In genomic region chr8:121089631-121090380, GRCm38 (mm10) we compare ENCODE assay signal across 10 mouse cellular contexts. TPM values are rescaled to one million over a fixed set of nuclear protein-coding genes. Genes with fewer than 3 reads are reported as not detected.
A peak's percentile ranks its signal among the peaks of the same experiment; 100 is the strongest.
DNase-seq lines count a peak whose midpoint lies in the region; ATAC-seq and TF ChIP-seq lines count a peak whose summit lies in the region.
"Had no signal": no experiment of that assay in that cellular context is flagged by ENCODE, and none has a peak within 500 bp of the region (broad histone marks: within the 10 kb centered on the region; RNA-seq: fewer than 3 reads in every experiment).

No protein-coding gene starts in this region.

- TF ChIP-seq CTCF in lung, embryonic 14.5 days (IDR thresholded peaks at IDR 0.05; ENCODE audit: low read depth), result no peak

- peaks cover 61% of the 10 kb centered on the region for H3K27me3 ChIP-seq in lung, embryonic 14.5 days (ENCODE audit: insufficient read depth, low read length)
- H3K27me3 ChIP-seq in embryonic facial prominence, embryonic 13.5 days, result peaks cover 95% of the 10 kb centered on the region
- H3K27me3 ChIP-seq in limb, embryonic 12.5 days, result peaks cover 95% of the 10 kb centered on the region
- peaks cover 17% of the 10 kb centered on the region for H3K27me3 ChIP-seq in stomach, embryonic 14.5 days (ENCODE audit: control insufficient read depth, insufficient read depth, low read length)

- peaks cover 8% of the 10 kb centered on the region for H3K4me1 ChIP-seq in lung, embryonic 14.5 days (ENCODE audit: insufficient read depth)
- H3K4me1 ChIP-seq in embryonic facial prominence, embryonic 13.5 days, result peaks cover 24% of the 10 kb centered on the region
- peaks cover 7% of the 10 kb centered on the region for H3K4me1 ChIP-seq in limb, embryonic 12.5 days (replicated peaks)
- peaks cover 13% of the 10 kb centered on the region for H3K4me1 ChIP-seq in stomach, embryonic 14.5 days (ENCODE audit: control insufficient read depth, insufficient read depth, low read length)
- H3K4me1 ChIP-seq: liver, embryonic 15.5 days had no signal

- H3K4me2 ChIP-seq in lung, embryonic 14.5 days, result peak overlapping the region; percentile 84
- peak overlapping the region; percentile 39 for H3K4me2 ChIP-seq in embryonic facial prominence, embryonic 13.5 days
- H3K4me2 ChIP-seq in limb, embryonic 12.5 days, result peak overlapping the region; percentile 8; the same call in 1 of the 2 replicates
- H3K4me2 ChIP-seq in stomach, embryonic 14.5 days (replicated peaks; ENCODE audit: low read depth, low read length), result peak overlapping the region; percentile 78
- H3K4me2 ChIP-seq: liver, embryonic 15.5 days had no signal

- H3K4me3 ChIP-seq in lung, embryonic 14.5 days (ENCODE audit: low read depth, low read length), result peak overlapping the region; percentile 76
- peak overlapping the region; percentile 56 for H3K4me3 ChIP-seq in embryonic facial prominence, embryonic 13.5 days
- H3K4me3 ChIP-seq in limb, embryonic 12.5 days (replicated peaks), result 0 out of 2 replicates have a peak overlapping the region, but pooled peaks have one; percentile 3
- H3K4me3 ChIP-seq in stomach, embryonic 14.5 days (ENCODE audit: low read depth, low read length), result peak overlapping the region; percentile 69
- H3K4me3 ChIP-seq: liver, embryonic 15.5 days had no signal

- H3K36me3 ChIP-seq in lung, embryonic 14.5 days (ENCODE audit: insufficient read depth), result peaks cover 44% of the 10 kb centered on the region
- H3K36me3 ChIP-seq in embryonic facial prominence, embryonic 13.5 days, result no peaks in the 10 kb centered on the region
- no peaks in the 10 kb centered on the region for H3K36me3 ChIP-seq in limb, embryonic 12.5 days
- peaks cover 8% of the 10 kb centered on the region; the same call in 1 of the 2 replicates for H3K36me3 ChIP-seq in stomach, embryonic 14.5 days (ENCODE audit: control insufficient read depth, insufficient read depth, low read length)
- H3K36me3 ChIP-seq: liver, embryonic 15.5 days had no signal

- peak overlapping the region; percentile 82 for H3K27ac ChIP-seq in lung, embryonic 14.5 days (ENCODE audit: low read depth)
- H3K27ac ChIP-seq in embryonic facial prominence, embryonic 13.5 days, result no peak overlapping the region
- H3K27ac ChIP-seq in limb, embryonic 12.5 days, result no peak overlapping the region
- peak overlapping the region; percentile 75 for H3K27ac ChIP-seq in stomach, embryonic 14.5 days (ENCODE audit: low read length)
- H3K27ac ChIP-seq: liver, embryonic 15.5 days had no signal

- DNase-seq in lung, embryonic 14.5 days, result peak; percentile 52
- no peak for DNase-seq in lung, postnatal 25 days (ENCODE audit: low spot score)
- DNase-seq in thymus, postnatal 14 days, result no peak
- DNase-seq in T-cell, adult 2 months (ENCODE audit: low spot score), result no peak
- DNase-seq: kidney, adult 11 months; layer of hippocampus, adult 9-11 months had no signal

- no peaks in the 10 kb centered on the region for H3K9me3 ChIP-seq in lung, embryonic 14.5 days (ENCODE audit: low read depth, low read length)
- no peaks in the 10 kb centered on the region for H3K9me3 ChIP-seq in embryonic facial prominence, embryonic 13.5 days
- no peaks in the 10 kb centered on the region for H3K9me3 ChIP-seq in limb, embryonic 12.5 days
- no peaks in the 10 kb centered on the region for H3K9me3 ChIP-seq in stomach, embryonic 14.5 days (ENCODE audit: control insufficient read depth, low read depth, low read length)
- H3K9me3 ChIP-seq: liver, embryonic 15.5 days had no signal

- WGBS in lung, embryonic 14.5 days, result 10% methylated on average over 32 of the region's 32 CpGs
- 4% methylated on average over 32 of the region's 32 CpGs for WGBS in embryonic facial prominence, embryonic 13.5 days
- 5% methylated on average over 32 of the region's 32 CpGs for WGBS in limb, embryonic 12.5 days
- WGBS in stomach, embryonic 14.5 days, result 9% methylated on average over 32 of the region's 32 CpGs

- H3K9ac ChIP-seq in lung, embryonic 14.5 days, result peak overlapping the region; percentile 87
- H3K9ac ChIP-seq in embryonic facial prominence, embryonic 13.5 days, result peak overlapping the region; percentile 54
- no peak overlapping the region for H3K9ac ChIP-seq in limb, embryonic 12.5 days (replicated peaks)
- peak overlapping the region; percentile 92 for H3K9ac ChIP-seq in stomach, embryonic 14.5 days (replicated peaks; ENCODE audit: low read depth, low read length)
- H3K9ac ChIP-seq: liver, embryonic 15.5 days had no signal

- ATAC-seq in lung, embryonic 14.5 days (ENCODE audit: insufficient read depth), result no peak
- ATAC-seq in embryonic facial prominence, embryonic 13.5 days (ENCODE audit: insufficient number of reproducible peaks, insufficient read depth, low FRiP score, low TSS enrichment, low read depth), result no peak
- no peak for ATAC-seq in limb, embryonic 12.5 days (ENCODE audit: insufficient number of reproducible peaks, insufficient read depth, low FRiP score, low TSS enrichment, low read depth)
- ATAC-seq in stomach, embryonic 14.5 days (ENCODE audit: insufficient number of reproducible peaks, insufficient read depth, low FRiP score, low read depth), result no peak

RNA-seq across cellular contexts. Expression of gene Foxf1, which starts 5.6 kb away (rescaled TPM):
- polyA plus RNA-seq in lung, embryonic 14.5 days (2014; fragmentation: Nextera tagmentation; extraction: Ambion mirVana), result 167 and 180 TPM in 2 replicates
- 10.7 and 15.1 TPM in 2 replicates for polyA plus RNA-seq in embryonic facial prominence, embryonic 13.5 days (2015; fragmentation: Nextera tagmentation; extraction: Ambion mirVana)
- 0.33 and 1.4 TPM in 2 replicates for polyA plus RNA-seq in limb, embryonic 12.5 days (2016; fragmentation: Nextera tagmentation; extraction: Ambion mirVana)
- polyA plus RNA-seq in stomach, embryonic 14.5 days (2014; fragmentation: Nextera tagmentation; extraction: Ambion mirVana), result 147 and 163 TPM in 2 replicates

RNA-seq across cellular contexts. Expression of gene Mthfsd, which starts 18.4 kb away (rescaled TPM):
- 57.6 and 63.1 TPM in 2 replicates for polyA plus RNA-seq in lung, embryonic 14.5 days (2014; fragmentation: Nextera tagmentation; extraction: Ambion mirVana)
- 60.5 and 70.5 TPM in 2 replicates for polyA plus RNA-seq in embryonic facial prominence, embryonic 13.5 days (2015; fragmentation: Nextera tagmentation; extraction: Ambion mirVana)
- polyA plus RNA-seq in limb, embryonic 12.5 days (2016; fragmentation: Nextera tagmentation; extraction: Ambion mirVana), result 68.3 and 71.7 TPM in 2 replicates
- polyA plus RNA-seq in stomach, embryonic 14.5 days (2014; fragmentation: Nextera tagmentation; extraction: Ambion mirVana), result 65.9 and 66.6 TPM in 2 replicates

RNA-seq across cellular contexts. Expression of gene Foxc2, which starts 26.2 kb away (rescaled TPM):
- 1.1 and 1.9 TPM in 2 replicates for polyA plus RNA-seq in lung, embryonic 14.5 days (2014; fragmentation: Nextera tagmentation; extraction: Ambion mirVana)
- polyA plus RNA-seq in embryonic facial prominence, embryonic 13.5 days (2015; fragmentation: Nextera tagmentation; extraction: Ambion mirVana), result 3.2 and 3.3 TPM in 2 replicates
- 6.0 and 8.6 TPM in 2 replicates for polyA plus RNA-seq in limb, embryonic 12.5 days (2016; fragmentation: Nextera tagmentation; extraction: Ambion mirVana)
- polyA plus RNA-seq in stomach, embryonic 14.5 days (2014; fragmentation: Nextera tagmentation; extraction: Ambion mirVana), result 0.20 and 0.56 TPM in 2 replicates
- polyA plus RNA-seq: liver, embryonic 15.5 days had no signal

RNA-seq across cellular contexts. Expression of gene Foxl1, which starts 37.9 kb away (rescaled TPM):
- 6.8 and 7.9 TPM in 2 replicates for polyA plus RNA-seq in lung, embryonic 14.5 days (2014; fragmentation: Nextera tagmentation; extraction: Ambion mirVana)
- polyA plus RNA-seq in embryonic facial prominence, embryonic 13.5 days (2015; fragmentation: Nextera tagmentation; extraction: Ambion mirVana), result 0.28 and 0.34 TPM in 2 replicates
- polyA plus RNA-seq in limb, embryonic 12.5 days (2016; fragmentation: Nextera tagmentation; extraction: Ambion mirVana), result 0.08 TPM in 2 replicates
- polyA plus RNA-seq in stomach, embryonic 14.5 days (2014; fragmentation: Nextera tagmentation; extraction: Ambion mirVana), result 6.9 and 7.0 TPM in 2 replicates

Comparison
In these comparisons a context has a peak if more than half of its experiments do, and no peak if none do; other contexts are left out.
1. H3K27ac ChIP-seq: peak in lung, embryonic 14.5 days (single experiment) and stomach, embryonic 14.5 days (single experiment); none in embryonic facial prominence, embryonic 13.5 days (single experiment) and limb, embryonic 12.5 days (single experiment).
2. H3K4me2 ChIP-seq: peak in every context shown above with its lines; median percentile 84 in lung, embryonic 14.5 days; 78 in stomach, embryonic 14.5 days; 39 in embryonic facial prominence, embryonic 13.5 days; 8 in limb, embryonic 12.5 days.
3. H3K4me3 ChIP-seq: peak in every context shown above with its lines; median percentile 76 in lung, embryonic 14.5 days; 69 in stomach, embryonic 14.5 days; 56 in embryonic facial prominence, embryonic 13.5 days; 3 in limb, embryonic 12.5 days.